Mouse (Mus musculus): ENCODE data around the gene Ryr1. TPM values are rescaled to one million over a fixed set of nuclear protein-coding genes. Genes with fewer than 3 reads are reported as not detected.

Ryr1 gene
- total RNA-seq, 2 experiments from 2014 or later: 0.07 to 0.13 TPM

- DNase-seq: no peak
These were observed 92.3 kb downstream of the Ryr1 start for GRCm38 (mm10) chr7:29032685-29033084.

DNA sequence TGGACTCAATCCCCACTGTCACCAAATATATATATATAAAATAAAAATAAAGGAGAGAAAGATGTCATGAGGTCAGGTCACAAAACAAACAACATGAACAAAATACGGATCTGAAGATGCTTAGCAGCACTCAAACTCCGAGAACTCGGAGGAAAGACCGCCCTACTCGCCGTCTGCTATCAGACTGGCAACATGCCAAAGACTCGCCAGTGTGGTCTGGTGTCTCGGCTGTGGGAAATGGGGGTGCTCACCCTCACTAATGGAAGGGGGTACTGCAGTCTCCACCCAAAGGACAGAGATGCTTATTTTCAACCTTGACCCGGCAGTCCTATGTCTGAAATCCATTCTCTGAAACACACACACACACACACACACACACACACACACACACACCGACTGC is 93.3 kb downstream of the Ryr1 start:
- DNase-seq: no peak

DNA sequence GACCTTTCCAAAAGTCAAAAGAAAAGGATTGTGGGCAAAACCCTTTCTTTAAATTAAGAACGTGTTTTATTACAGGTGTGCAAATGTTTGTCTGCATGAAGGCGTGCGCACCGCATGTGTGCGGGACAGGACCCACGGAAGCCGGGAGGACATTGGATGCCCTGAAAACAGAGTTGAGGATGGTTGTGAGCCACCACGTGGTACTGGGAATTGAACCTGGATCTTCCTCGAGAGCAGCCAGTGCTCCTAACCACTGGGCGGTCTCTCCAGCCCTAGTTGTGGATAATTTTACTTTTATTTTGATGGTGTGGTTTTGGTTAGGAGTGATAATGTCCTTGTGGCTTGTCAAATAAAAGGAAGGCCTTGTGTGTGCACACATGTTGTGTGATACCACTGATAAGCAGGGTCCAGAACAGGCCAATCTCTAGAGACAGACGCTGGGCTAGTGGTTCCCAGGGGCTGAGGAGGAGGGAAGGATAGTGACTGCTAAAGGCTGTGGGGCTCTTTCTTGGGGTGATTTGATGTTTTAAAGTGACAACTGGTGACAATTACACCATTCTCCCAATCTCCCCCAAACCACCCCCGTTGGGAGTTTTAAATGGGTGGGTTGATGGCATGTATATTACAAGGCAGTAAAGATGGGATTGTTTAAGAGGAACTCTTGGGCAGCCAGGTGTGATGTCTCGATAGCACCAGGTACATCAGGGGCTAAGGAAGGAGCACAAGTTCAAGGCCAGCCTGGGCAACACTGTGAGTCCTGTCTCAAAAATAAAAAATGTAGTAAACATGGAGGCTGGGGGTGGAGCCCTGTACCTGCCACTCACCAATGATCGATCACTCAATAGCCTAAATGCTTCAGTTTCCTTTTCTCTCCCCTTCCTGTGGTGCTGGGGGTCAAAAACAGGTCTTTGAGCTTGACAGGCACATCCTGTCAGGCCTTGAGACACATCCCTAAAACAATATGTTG is 95.0 kb downstream of the Ryr1 start:
- no peak for DNase-seq

DNA sequence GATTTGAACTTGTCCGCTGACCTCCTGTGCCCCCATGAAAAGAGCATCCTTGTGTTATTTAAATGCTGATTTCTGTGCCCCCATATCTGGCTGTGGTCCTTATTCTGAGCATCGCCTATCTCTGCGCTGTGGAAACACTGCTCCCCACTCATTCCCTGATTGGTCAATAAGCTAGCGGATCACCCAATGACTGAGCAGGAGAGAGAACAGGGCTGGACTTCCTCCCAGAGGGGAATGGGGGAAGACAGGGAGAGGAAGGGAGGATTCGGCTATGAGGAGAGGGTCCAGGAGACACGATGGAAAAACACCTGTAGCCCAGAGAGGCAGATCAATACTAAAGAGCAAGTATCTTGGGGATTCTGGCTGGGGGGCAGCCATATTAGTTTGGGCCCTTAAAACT is 96.2 kb downstream of the Ryr1 start:
- DNase-seq: no peak

DNA sequence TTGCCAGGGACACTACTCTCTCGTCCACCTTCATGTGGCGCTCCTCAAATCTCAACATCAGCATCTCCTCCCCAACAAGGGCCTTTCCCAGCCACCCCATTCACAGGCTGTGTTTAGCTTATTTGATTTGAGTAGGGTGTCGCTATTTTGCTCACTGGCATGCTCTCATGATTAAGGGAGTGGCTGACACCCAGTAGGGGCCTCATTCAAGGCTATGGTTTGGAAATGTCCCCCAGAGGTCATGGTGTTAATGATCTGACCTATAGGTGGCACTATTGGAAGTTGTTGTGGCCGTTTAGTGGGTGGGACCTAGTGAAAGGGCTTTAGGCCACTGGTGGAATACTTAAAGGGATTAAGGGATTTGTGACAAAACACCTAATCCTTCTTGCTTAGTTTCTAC is 98.2 kb downstream of the Ryr1 start:
- no peak for DNase-seq

GRCm38 (mm10) chr7:29026195-29026594 is 98.8 kb downstream of the Ryr1 start:
- DNase-seq: no peak

- DNase-seq: no peak
These were observed 99.4 kb downstream of the Ryr1 start for GRCm38 (mm10) chr7:29025566-29025965.

GRCm38 (mm10) chr7:29023514-29023913 is 101.5 kb downstream of the Ryr1 start:
- DNase-seq: no peak

- DNase-seq: no peak
These were observed 102.5 kb downstream of the Ryr1 start for GRCm38 (mm10) chr7:29022479-29022878.

GRCm38 (mm10) chr7:29019447-29020220 is 105.3 kb downstream of the Ryr1 start:
- DNase-seq: no peak

DNA sequence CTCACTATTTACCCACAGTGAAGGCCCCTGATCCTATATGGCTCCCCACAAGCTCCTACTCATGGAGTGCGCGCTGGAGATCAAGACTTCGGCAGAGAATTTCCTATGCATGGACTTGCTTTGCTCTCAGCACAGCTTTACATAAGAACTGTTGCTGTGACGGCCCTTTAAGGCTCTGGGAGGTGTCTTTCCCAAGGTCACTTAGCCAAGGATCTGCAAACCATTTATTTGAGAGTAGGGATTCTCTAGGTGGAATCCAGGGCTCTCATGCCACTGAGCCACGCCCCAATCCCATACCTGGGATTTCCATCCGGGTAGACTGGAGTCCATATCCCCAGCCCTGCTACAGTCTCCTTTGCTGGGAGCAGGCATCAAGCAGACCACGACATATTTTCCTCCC is 107.8 kb downstream of the Ryr1 start:
- no peak for DNase-seq

- no peak for DNase-seq
These were observed 108.5 kb downstream of the Ryr1 start for GRCm38 (mm10) chr7:29016440-29016839.

- DNase-seq: no peak
These were observed 110.0 kb downstream of the Ryr1 start for GRCm38 (mm10) chr7:29014984-29015383.

DNA sequence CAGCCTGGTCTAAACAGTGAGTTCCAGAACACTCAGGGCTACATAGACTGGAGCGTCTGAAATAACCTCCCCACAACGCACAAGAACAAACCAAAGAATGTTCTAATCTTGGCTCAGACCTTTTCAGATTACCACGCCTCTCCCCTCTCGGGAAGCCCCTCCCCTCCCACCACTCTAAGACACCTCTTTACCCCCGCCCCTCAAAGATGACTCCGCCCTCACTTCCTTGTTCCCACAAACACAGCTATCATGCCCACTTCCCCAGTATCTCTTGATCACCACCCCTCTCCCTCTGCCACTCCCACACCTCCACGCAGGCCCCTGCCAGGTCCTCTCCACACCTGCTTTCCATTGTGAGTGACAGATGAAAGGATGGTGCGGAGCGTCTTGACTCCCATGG is 116.3 kb downstream of the Ryr1 start:
- peak in 1 of 2 experiments; percentile 15 for DNase-seq

DNA sequence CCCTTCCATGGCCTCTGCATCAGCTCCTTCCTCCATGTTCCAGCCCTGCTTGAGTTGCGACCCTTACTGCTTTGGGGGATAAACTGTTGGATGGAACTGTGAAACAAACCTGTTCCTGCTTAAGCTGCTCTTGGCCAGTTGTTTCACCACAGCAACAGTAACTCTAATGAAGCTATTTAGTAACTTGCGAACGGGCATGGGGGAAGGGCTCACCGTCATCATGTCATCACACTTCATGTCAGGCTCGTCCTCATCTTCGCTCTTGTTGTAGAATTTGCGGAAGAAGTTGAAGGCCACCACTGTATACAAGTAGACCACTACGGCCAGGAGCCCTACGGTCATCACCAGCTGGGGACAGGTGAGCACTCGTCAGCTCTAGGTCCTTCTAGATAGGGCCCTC is 116.8 kb downstream of the Ryr1 start:
- DNase-seq: no peak

DNA sequence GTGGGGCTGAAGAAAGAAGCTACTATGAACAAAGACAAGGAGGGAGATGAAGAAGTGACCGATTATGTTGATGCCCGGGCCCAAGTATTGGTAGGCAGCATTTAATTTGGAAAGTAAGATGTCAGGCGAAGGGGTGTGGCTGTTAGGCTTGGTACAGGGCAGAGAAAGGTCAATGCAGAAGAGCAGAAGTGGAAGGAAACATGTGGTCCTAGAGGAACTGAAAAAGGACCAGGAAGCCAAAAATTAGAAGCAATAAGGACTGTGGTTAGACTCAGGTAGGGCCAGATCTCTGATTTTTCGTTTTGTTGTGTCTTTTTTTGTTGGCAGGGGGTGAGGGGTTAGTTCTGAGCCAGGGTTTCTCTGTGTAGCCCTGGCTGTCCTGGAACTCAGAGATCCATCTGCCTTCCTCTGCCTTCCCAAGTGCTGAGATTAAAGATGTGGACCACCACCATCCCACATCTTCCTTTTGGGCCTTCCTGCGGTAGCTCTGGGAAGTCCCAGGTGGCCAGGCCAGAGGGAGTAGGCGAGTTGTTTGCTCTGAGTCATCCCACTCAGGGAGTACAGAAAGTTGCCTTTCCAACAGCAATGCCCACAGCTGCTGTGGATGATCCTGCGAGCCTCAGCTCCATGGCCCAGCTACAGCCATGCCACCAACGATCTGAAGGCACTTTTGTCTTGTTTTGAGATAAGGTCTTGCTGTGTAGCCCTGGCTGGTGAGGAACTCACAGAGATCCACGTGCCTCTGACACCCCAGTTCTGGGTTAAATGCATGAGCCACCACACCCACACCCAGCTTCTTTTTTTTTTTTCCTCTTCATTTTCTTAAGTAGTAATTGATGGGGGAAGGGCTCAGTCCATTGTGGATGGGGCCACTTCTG is 117.5 kb downstream of the Ryr1 start:
- DNase-seq: peak in 1 of 2 experiments; percentile 17

DNA sequence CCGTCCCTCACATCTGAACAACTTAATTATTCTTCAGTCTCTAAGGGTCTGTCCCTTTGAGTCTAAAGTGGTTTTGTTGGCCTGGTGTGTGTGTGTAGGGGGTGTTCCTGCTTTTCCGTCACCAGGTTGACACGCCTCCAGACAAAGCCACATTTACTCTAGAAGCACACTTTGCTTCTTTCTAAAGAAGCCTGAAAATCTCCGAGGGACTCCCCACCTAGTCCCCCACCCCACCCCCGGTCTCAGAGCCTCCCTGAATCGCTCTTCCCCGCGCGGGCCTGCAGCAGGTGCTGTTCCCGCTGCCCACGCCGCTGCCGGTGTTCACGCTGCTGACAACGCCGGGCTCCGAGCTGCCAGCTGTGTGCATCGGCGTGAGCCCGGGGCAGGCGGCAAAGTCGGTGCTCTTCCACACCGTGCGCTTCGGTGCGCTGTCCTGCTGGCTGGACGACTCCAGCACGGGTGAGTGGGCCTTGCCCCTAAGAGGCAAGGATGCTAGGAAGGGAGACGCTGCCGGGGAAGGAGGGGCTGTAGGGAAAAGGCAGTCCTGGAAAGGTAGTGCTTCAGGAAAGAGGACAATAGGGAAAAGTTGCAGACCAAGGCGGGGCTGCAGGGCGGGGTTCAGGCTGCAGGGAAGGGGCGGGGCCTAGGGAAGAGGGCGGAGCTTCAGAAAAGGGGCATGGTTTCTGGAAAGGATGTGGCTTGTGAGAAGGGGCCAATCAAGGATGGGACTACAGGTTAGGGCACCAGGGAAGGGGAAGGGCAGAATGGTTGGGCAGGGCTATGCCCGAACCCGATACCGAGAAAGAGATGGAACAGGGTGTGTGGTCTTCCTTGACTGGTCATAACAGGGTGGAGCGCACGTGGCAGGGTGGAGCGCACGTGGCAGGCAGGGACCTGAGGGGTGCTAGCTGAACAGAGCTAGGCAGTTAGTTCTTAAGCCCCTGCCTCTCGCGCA is 124.1 kb downstream of the Ryr1 start:
- DNase-seq: peak; percentile 49 to 55

GRCm38 (mm10) chr7:28993402-28993801 is 131.6 kb downstream of the Ryr1 start:
- no peak for DNase-seq

DNA sequence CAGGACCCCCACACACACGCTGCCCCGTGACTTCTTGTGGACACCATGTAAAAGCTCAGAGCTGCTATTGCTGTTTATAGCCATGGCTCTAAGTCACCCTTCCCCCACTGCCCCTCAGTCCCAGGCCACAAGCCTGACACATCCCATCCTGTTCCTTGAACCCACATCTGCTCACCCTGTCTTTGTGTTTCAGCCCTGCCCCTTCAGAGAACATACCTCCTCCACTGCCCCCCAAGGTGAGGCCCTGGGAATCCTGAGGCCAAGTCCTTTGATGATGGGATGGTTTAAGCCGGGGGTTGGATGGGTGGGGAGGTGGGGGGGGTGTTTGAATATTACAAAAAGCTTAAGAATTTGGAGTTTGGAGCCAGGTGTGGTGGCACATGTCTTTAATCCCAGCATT is 132.0 kb downstream of the Ryr1 start:
- DNase-seq: no peak

DNA sequence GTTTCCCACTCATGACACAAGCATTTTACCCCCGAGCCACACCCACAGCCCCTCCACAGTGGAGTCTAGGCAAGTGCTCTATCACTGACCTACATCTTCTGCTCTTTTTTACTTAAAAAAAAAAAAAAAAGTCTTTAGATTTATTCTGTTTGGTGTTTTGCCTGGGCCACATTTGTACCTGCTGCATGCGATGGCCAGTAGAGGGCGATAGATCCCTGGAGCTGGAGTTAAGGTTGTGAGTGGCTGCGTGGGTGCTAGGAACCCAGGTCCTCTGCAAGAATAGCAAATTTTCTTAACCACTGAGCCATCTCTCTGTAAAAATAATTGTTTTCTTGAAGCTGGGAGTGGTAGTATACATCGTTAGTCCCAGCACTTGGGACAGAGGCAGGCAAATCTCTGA is 133.4 kb downstream of the Ryr1 start:
- no peak for DNase-seq

- DNase-seq: no peak
These were observed 134.2 kb downstream of the Ryr1 start for GRCm38 (mm10) chr7:28990766-28991273.

All from heart, adult 18-20 months (tissue).